Mouse (Mus musculus): ENCODE results near the gene Phc2. TPM values are rescaled to one million over a fixed set of nuclear protein-coding genes. Genes with fewer than 3 reads are reported as not detected.

Phc2 gene
- total RNA-seq, 2 experiments from 2014 or later = 93.8 to 95.1 TPM

- no peak for DNase-seq (ENCODE audit: extremely low spot score in 1 of 2, low spot score in 1 of 2)
Observed at GRCm38 (mm10) chr4:128734721-128735671, 80.5 kb downstream of the Phc2 start.

GRCm38 (mm10) chr4:128737137-128737589, 82.7 kb downstream of the Phc2 start:
- DNase-seq (ENCODE audit: extremely low spot score in 1 of 2, low spot score in 1 of 2) = no peak

GRCm38 (mm10) chr4:128737825-128738610, 83.5 kb downstream of the Phc2 start:
- DNase-seq (ENCODE audit: extremely low spot score in 1 of 2, low spot score in 1 of 2) = no peak

DNA sequence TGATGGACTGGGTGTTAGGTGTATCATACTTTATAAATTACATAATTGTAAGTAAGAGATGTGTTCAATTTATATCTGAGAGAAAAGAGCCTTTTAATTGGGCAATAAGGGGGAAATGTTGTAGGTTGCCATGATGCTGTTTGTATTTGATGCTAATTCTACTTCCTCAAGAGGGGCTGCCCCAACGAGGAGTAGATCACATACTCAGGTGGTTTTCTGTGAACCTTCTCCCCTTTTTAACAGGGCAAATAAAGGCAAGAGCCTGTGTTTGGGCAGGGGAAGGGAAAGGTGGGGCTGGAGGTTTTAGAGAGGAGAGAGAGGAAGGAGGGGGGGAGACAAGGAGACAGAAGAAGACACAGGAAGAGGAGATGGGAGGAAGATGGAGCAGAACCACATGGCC, 86.4 kb downstream of the Phc2 start:
- DNase-seq (ENCODE audit: extremely low spot score in 1 of 2, low spot score in 1 of 2) = no peak

DNA sequence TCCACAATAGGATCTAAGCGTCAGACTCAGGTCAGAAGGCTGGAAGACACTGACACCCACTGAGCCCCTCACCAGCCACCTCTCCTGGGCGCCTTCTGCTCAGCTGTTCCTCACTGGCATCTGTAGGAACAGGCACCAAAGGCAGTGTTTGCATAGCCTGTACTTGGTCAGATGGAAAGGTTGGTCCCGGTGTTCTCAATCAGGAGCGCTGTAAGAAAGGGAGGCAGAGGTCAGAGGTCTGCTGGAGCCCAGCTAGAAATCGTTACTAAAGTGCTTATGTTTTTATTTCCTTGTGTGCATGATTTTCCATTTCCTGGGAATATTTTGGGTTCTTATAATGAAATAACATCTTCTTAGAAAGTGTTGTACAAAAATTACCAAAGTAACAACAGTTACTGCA, 87.4 kb downstream of the Phc2 start:
- no peak for DNase-seq (ENCODE audit: extremely low spot score in 1 of 2, low spot score in 1 of 2)

DNA sequence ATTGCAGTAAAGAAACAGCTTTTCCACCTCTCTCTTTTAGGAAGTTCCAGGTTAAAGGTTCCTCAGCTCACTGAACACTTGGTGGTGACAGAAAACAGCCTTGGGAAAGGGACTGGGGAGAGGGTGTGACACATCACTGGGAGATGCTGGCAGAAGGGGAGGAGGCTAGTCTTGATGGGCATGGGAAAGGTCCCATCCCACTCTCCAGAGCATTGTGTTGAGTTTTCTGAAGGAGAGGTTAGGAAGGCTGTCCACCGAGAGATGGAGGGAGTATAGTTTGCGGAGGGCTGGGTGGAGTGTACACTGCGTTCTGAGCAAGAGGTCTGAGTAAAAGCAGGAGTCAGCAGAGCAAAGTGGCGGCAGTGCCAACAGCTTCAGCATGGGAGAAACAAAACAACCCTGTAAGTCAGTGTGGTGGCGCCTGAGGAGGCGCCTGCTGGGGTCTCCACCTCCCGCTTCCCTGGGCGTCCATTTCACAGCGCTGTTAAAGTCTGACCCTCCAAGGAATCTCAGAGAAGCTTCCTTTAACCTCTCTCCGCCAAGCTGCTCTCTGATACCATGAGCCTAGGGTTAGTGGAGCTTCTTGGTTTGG, 88.0 kb downstream of the Phc2 start:
- no peak for DNase-seq (ENCODE audit: extremely low spot score in 1 of 2, low spot score in 1 of 2)

DNA sequence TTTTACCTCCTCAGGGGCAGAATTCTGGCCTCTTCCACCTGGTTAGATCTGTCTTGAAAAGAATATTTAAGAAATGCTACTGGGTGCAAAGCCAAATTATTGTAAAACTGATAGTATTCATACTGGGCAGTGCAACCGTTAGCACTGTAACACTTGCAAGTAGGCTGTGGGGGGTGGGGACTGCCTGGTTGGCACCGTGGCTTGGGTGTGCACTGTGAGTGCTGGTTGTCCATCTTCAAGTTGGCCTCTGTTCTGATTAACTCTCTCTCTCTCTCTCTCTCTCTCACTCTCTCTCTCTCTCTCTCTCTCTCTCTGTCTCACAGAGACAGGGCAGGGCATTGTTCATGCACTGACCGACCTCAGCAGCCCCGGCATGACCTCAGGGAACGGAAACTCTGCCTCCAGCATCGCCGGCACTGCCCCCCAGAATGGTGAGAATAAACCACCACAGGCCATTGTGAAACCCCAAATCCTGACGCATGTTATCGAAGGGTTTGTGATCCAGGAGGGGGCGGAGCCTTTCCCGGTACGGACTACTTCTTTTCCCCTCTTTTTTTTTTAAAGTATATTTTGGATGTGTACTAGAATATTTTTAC, 88.6 kb downstream of the Phc2 start:
- DNase-seq (ENCODE audit: extremely low spot score in 1 of 2, low spot score in 1 of 2) = no peak

- no peak for DNase-seq (ENCODE audit: extremely low spot score in 1 of 2, low spot score in 1 of 2)
Observed at GRCm38 (mm10) chr4:128745160-128745559, 90.7 kb downstream of the Phc2 start.

DNA sequence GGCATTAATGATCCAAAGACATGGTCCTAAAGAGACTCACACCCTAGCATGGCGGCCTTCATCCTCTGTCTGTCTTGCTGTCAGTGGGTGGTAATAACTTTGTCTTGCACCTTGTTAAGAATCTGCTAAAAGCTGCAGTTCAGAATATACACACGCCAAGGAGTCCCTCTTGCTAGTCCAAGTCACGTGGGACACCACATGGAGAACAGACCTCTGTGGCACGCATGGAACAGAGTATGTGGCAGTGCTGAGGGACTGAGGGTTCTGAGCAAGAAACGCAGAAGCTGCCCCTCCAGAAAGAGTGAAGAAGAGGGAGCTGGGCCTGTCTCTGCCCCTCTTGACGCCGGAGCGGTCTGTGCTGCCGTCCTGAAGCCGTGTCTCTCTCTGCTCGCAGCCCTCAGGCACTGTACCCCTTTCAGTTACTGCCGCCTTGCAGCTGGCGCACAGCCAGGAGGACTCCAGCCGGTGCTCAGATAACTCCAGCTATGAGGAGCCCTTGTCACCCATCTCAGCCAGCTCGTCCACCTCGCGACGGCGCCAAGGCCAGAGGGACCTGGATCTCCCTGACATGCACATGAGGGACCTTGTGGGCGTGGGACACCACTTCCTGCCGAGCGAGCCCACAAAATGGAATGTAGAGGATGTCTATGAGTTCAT, 93.2 kb downstream of the Phc2 start:
- no peak for DNase-seq (ENCODE audit: extremely low spot score in 1 of 2, low spot score in 1 of 2)

DNA sequence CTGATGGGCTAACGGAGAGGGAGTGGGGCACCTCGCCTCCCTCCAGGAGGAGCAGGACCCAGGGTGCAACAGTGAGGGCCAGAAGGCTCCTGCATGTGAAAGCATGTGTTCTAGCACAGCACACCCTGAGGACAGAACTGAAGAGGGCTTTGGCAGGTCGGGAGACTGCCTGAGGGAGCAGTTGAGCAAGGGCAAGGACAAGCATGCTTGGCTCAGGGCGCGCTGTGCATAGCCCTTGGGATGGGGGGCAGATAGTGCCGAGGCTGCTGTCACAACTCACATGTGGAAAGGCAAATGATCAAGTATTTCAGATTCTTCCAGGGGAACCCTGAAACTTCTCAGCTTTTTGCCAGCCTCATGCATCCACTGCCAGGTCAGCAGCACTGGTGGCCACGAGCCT, 93.8 kb downstream of the Phc2 start:
- no peak for DNase-seq (ENCODE audit: extremely low spot score in 1 of 2, low spot score in 1 of 2)

DNA sequence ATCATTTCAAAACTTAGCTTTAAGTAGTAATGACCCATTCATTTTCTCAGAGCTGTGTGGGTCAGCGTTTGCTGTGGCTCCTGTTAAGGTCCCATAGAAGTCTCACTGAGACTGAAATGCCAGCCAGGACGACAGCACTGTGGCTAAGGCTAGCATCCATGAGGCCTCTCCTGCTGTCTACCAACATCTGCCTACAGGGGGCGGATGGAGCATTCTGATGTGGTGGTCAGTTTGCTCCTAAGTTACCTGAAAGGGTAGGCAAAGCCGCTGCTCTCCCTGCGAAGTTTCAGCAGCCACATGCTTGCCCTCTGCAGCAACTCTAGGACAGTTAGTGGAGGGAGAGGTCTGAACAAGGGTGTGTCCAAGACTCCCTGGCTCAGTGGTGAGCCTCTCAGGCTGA, 96.5 kb downstream of the Phc2 start:
- no peak for DNase-seq (ENCODE audit: extremely low spot score in 1 of 2, low spot score in 1 of 2)

DNA sequence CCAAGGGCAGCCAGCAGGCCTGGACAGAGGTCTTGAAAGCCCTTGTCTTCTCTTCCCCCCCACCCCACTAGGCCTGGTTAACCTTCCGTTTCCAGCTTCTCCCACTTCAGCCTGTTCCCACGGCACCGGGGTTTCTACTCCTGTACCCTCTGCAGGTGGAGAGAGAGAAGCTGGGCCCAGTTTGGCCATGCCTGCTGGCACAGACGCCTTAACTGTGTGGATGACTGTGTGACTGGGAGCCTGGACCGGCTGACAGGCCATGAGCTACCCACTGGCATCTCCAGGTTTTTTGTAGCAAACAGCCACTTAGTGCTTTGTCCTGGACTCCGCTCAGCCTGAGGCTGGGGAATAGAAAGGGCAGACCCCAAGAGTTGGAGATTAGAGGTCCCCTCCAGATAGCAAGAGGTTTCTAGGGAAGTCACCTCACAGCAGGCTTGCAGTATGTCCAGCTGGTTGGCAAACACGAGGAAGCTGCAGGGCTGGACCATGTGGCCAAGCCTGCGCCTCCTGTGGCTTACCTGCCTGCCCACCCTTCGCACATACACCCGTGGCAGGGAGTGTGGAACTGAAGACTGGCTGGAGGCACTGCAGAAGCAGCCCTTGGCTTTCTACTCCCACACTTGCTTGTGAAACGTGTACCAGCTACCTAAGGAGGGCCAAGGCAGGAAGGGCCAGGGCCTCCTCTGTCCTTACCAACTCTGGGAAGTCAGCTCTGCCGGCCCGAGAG, 97.7 kb downstream of the Phc2 start:
- DNase-seq (ENCODE audit: extremely low spot score in 1 of 2, low spot score in 1 of 2) = no peak

DNA sequence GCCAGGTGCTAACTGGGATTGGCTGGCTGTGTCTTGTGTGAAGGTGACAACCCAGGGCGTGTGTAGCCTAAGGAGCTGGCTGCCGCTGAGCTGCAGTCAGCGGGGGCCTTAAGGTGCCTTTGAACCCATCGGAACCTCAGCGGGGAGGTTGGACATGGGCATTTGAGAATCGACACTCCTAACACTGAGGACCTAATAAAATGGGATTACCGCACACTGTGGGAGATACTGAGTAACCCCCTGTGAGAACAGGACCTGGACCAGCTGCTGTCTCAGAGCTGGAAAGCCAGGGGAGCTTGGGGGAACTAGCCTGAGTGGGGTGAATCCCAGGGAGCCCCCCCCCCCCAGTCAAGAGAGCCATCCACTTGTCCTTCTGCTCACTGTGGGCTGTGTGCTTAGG, 99.1 kb downstream of the Phc2 start:
- no peak for DNase-seq (ENCODE audit: extremely low spot score in 1 of 2, low spot score in 1 of 2)

GRCm38 (mm10) chr4:128755064-128755463, 100.6 kb downstream of the Phc2 start, which contains the start of gene A3galt2:
A3galt2 (plus strand) TSS chr4:128755364.
- DNase-seq (ENCODE audit: extremely low spot score in 1 of 2, low spot score in 1 of 2) = no peak

DNA sequence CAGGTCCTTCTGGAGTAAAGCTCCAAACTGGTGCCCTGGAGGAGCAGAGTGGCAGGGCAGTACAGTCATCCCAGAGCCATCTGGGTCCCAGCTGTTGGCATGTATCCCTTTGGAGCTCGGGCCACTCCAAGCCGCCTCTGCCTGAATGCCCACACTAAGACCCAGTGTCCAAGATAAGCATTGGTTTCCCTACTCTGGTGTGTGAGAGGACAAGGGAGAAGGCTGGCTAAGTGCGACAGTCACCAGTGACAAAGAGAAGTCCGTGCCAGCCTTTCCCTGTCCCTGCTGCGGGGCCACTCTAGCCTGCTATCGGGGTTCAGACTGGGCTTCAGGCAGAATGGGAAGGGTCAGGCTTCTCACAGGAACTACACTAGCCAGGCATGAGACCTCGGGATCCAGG, 101.4 kb downstream of the Phc2 start:
- DNase-seq (ENCODE audit: extremely low spot score in 1 of 2, low spot score in 1 of 2) = no peak

DNA sequence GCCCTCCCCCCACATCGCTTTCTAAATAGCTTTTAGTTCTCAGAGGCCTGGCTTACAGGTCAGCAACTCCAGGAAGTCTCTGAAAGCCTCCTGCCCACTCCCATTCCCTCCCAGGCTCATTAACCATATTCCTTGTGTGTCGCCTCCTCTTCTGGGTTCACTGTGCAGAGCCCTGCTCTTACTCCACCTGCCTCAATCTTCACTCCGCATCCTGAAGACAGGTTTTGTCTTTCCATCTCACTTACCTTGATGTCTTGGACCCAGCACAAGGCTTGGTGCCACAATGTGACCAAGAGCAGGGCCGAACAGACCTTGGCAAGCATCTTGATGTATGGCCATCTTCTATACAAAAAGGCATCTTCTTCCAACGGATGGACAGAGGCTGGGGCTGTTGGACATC, 104.7 kb downstream of the Phc2 start:
- no peak for DNase-seq (ENCODE audit: extremely low spot score in 1 of 2, low spot score in 1 of 2)

DNA sequence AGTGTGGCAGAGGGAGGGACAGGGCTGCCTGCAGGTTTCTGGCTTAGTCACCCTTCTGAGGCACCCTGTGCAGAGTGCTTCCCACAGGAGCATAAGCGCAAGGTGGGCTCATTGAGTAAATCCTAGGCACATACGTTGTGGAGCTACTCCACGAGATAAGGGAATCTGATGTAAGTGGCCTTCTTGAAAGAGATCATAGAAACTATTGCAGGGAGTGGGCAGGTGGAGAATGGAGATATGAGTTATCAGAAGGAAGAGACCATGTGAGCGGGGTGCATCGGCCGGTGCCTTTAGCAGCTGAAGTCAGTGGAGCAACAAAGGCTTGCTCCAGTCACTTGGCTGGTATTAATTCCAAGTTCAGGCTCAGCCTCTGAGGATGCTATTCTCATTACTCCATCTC, 105.5 kb downstream of the Phc2 start:
- DNase-seq (ENCODE audit: extremely low spot score in 1 of 2, low spot score in 1 of 2) = no peak

- no peak for DNase-seq (ENCODE audit: extremely low spot score in 1 of 2, low spot score in 1 of 2)
Observed at GRCm38 (mm10) chr4:128766929-128767328, 112.4 kb downstream of the Phc2 start.

GRCm38 (mm10) chr4:128768120-128768519, 113.6 kb downstream of the Phc2 start:
- DNase-seq (ENCODE audit: extremely low spot score in 1 of 2, low spot score in 1 of 2) = no peak

Measured in layer of hippocampus, postnatal 25 days (tissue).